Comparison of ENCODE assay signal across 8 mouse cellular contexts in the genomic region with DNA sequence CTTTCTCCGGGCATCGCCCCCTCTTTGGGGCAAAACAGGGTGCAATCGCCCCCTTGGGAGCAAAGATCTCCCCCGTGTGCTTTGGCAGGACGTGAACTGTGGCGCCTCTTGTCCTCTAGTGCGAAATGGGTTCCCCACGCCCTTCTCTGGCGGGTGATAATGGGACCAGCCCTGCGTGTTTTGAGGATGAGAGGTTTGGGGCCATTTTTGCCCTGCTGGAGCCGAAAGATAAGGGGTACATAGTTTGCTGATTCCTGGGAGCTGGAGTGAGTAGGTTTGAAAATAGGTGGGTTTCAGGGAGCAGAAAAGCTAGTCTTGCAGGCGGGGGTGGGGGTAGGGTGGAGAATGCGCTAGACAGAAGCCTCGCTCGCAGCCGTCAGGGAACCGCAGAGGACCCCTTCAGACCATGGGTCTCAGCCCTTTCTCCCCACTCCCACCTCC. TPM values are rescaled to one million over a fixed set of nuclear protein-coding genes. Genes with fewer than 3 reads are reported as not detected.
DNase-seq lines count a peak whose midpoint lies in the region; ATAC-seq and TF ChIP-seq lines count a peak whose summit lies in the region.

No protein-coding gene starts in this region.

- no peak for TF ChIP-seq CTCF in lung, embryonic 14.5 days (IDR thresholded peaks at IDR 0.05; ENCODE audit: low read depth)
- TF ChIP-seq CTCF in olfactory bulb, adult 2 months (IDR thresholded peaks at IDR 0.05; ENCODE audit: insufficient read depth, low read depth, low read length), result no peak

- DNase-seq in B cell, adult 2 months, result peak; percentile 55 to 57
- peak; percentile 42 for DNase-seq in Muller cell, postnatal 12 days (ENCODE audit: inconsistent ontology term)
- DNase-seq in embryo, embryonic 10 days (ENCODE audit: low spot score), result peak; percentile 66
- peak; percentile 54 for DNase-seq in kidney, postnatal 10 days
- DNase-seq in lung, embryonic 14.5 days, result peak; percentile 47

- H3K9me3 ChIP-seq in heart, embryonic 12.5 days (replicated peaks), result no peaks in the 10 kb centered on the region
- H3K9me3 ChIP-seq in lung, embryonic 14.5 days (ENCODE audit: low read depth, low read length), result no peaks in the 10 kb centered on the region

- H3K4me2 ChIP-seq in heart, embryonic 12.5 days, result peak overlapping the region; percentile 91
- H3K4me2 ChIP-seq in lung, embryonic 14.5 days, result peak overlapping the region; percentile 99

- WGBS in heart, embryonic 12.5 days, result 2% methylated on average over 17 of the region's 17 CpGs
- WGBS in lung, embryonic 14.5 days, result under 1% methylated on average over 17 of the region's 17 CpGs
- under 1% methylated on average over 17 of the region's 17 CpGs for WGBS in olfactory bulb, adult 2 months

- peak overlapping the region; percentile 96 for H3K9ac ChIP-seq in heart, embryonic 12.5 days
- H3K9ac ChIP-seq in lung, embryonic 14.5 days, result peak overlapping the region; percentile 100

- peak overlapping the region; percentile 77 for H3K4me3 ChIP-seq in heart, embryonic 12.5 days
- peak overlapping the region; percentile 57 for H3K4me3 ChIP-seq in lung, embryonic 14.5 days (ENCODE audit: low read depth, low read length)
- H3K4me3 ChIP-seq in olfactory bulb, adult 2 months (ENCODE audit: insufficient read depth, low read depth, low read length), result peak overlapping the region; percentile 96

- H3K36me3 ChIP-seq in heart, embryonic 12.5 days, result 0 out of 2 replicates have a peak, but pooled peaks cover 2% of the 10 kb centered on the region
- peaks cover 7% of the 10 kb centered on the region; the same call in 1 of the 2 replicates for H3K36me3 ChIP-seq in lung, embryonic 14.5 days (ENCODE audit: insufficient read depth)

- H3K27me3 ChIP-seq in heart, embryonic 12.5 days (replicated peaks), result no peaks in the 10 kb centered on the region
- no peaks in the 10 kb centered on the region for H3K27me3 ChIP-seq in lung, embryonic 14.5 days (ENCODE audit: insufficient read depth, low read length)

- peak; percentile 25; the same call in 1 of the 2 replicates for TF ChIP-seq POLR2A in olfactory bulb, adult 2 months (IDR thresholded peaks at IDR 0.05; ENCODE audit: insufficient read depth, low read depth, low read length)

- H3K27ac ChIP-seq in heart, embryonic 12.5 days (ENCODE audit: poor library complexity, severe bottlenecking), result peak overlapping the region; percentile 100
- peak overlapping the region; percentile 100 for H3K27ac ChIP-seq in lung, embryonic 14.5 days (ENCODE audit: low read depth)
- H3K27ac ChIP-seq in olfactory bulb, adult 2 months (ENCODE audit: insufficient read depth, low read depth, low read length), result peak overlapping the region; percentile 100

- ATAC-seq in heart, embryonic 12.5 days (ENCODE audit: insufficient number of reproducible peaks, low FRiP score), result no peak
- no peak for ATAC-seq in lung, embryonic 14.5 days (ENCODE audit: insufficient read depth)
- ATAC-seq in inflammation-experienced regulatory T-cells, adult 6 months, result no peak

- H3K4me1 ChIP-seq in heart, embryonic 12.5 days (replicated peaks), result peaks cover 42% of the 10 kb centered on the region
- H3K4me1 ChIP-seq in lung, embryonic 14.5 days (ENCODE audit: insufficient read depth), result peaks cover 31% of the 10 kb centered on the region
- H3K4me1 ChIP-seq in olfactory bulb, adult 2 months (ENCODE audit: control insufficient read depth, insufficient read depth, low read length), result peaks cover 26% of the 10 kb centered on the region

RNA-seq across cellular contexts. Expression of gene Zc3h4, which starts 1.3 kb away (rescaled TPM):
- polyA plus RNA-seq in heart, embryonic 12.5 days (2016; fragmentation: Nextera tagmentation; extraction: Ambion mirVana), result 14.3 and 14.9 TPM in 2 replicates
- 18.7 and 19.0 TPM in 2 replicates for polyA plus RNA-seq in lung, embryonic 14.5 days (2014; fragmentation: Nextera tagmentation; extraction: Ambion mirVana)
- polyA plus RNA-seq in olfactory bulb, adult 2 months (2012; ENCODE audit: insufficient read depth, insufficient read length, low replicate concordance, missing spikeins), result 372 TPM in 1 of 2 replicates, not detected in the other
- 10 to 100 TPM; 13.1 to 20.1 (median 17.3) TPM for polyA plus RNA-seq in inflammation-experienced regulatory T-cells, adult 6 months (2017; shearing (Covaris generic))

RNA-seq across cellular contexts. Expression of gene Sae1, which starts 14.4 kb away (rescaled TPM):
- polyA plus RNA-seq in heart, embryonic 12.5 days (2016; fragmentation: Nextera tagmentation; extraction: Ambion mirVana), result 232 and 254 TPM in 2 replicates
- 356 and 365 TPM in 2 replicates for polyA plus RNA-seq in lung, embryonic 14.5 days (2014; fragmentation: Nextera tagmentation; extraction: Ambion mirVana)
- polyA plus RNA-seq in olfactory bulb, adult 2 months (2012; ENCODE audit: insufficient read depth, insufficient read length, low replicate concordance, missing spikeins), result not detected in 2 replicates
- polyA plus RNA-seq in inflammation-experienced regulatory T-cells, adult 6 months (2017; shearing (Covaris generic)), result 100 to 1,000 TPM in 1 of 3 experiments, 10 to 100 TPM in 2; 72.6 to 121 (median 77.7) TPM

RNA-seq across cellular contexts. Expression of gene Tmem160, which starts 50.6 kb away (rescaled TPM):
- 79.0 and 83.6 TPM in 2 replicates for polyA plus RNA-seq in heart, embryonic 12.5 days (2016; fragmentation: Nextera tagmentation; extraction: Ambion mirVana)
- 40.4 and 46.1 TPM in 2 replicates for polyA plus RNA-seq in lung, embryonic 14.5 days (2014; fragmentation: Nextera tagmentation; extraction: Ambion mirVana)
- polyA plus RNA-seq in olfactory bulb, adult 2 months (2012; ENCODE audit: insufficient read depth, insufficient read length, low replicate concordance, missing spikeins), result not detected in 2 replicates
- 1 to 10 TPM; 5.3 to 7.7 (median 7.6) TPM for polyA plus RNA-seq in inflammation-experienced regulatory T-cells, adult 6 months (2017; shearing (Covaris generic))
